Mouse (Mus musculus) kidney, adult 2 months (tissue): ENCODE measurements at regions not wholly inside any gene's neighbourhood (a gene's known extent, or its start where the extent isn't known, plus 50 kb on each side); places are given as distances from the start of the nearest gene placed in this dataset.

Experiments used
- CTCF ChIP-seq: fragments of 200-500 bp; conservative IDR thresholded peaks from 2 replicates; pipeline ENCODE4 v1.5.1; 2011; ENCODE audit warnings: low read depth, mild to moderate bottlenecking, control low read depth, low read length, moderate library complexity, mixed read lengths; ENCODE audit not compliant: insufficient read depth, insufficient read length
- POLR2A ChIP-seq: fragments of 200-500 bp; IDR thresholded peaks from one replicate; pipeline ENCODE4 v1.6.1; 2011; ENCODE audit warnings: low read depth, low read length, control low read depth

DNA sequence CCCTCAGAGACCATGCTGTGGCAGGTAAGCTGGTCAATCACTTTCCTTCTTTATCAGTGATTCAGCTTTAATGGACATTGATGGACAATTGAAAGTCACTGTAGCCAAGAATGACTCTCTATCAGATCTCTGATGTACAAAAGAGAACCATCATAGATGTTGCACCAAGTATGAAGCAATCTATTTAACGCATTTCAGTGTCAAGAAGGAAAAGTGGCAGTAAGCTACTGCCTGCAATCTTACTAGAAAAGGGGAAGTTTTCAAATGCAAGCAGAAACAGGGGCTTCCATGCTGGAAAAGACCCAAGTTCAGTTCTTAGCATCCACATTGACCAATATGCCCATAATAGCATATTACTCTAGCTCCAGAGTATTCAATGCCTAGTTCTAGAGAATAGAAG lies 319.7 kb upstream of the Pitrm1 start:
- no peak for TF ChIP-seq CTCF
- TF ChIP-seq POLR2A: no peak
